Mouse (Mus musculus): ENCODE data around the gene Kcnc3.

GRCm38 (mm10) chr7:44626068-44626385 is 35.6 kb downstream of the Kcnc3 start:
- TF ChIP-seq CTCF (IDR thresholded peaks at IDR 0.05; ENCODE audit: low read depth, low read length): no peak
- no peak for TF ChIP-seq POLR2A (IDR thresholded peaks at IDR 0.05; ENCODE audit: borderline replicate concordance, low read depth, low read length)

All from bone marrow macrophage, adult 2 months (primary cell).